Mouse (Mus musculus): ENCODE data around the gene Olfr223. TPM values are rescaled to one million over a fixed set of nuclear protein-coding genes. Genes with fewer than 3 reads are reported as not detected.

Olfr223 gene
- polyA plus RNA-seq (2012; rRNA removed; ENCODE audit: low replicate concordance) = not detected in 2 replicates

GRCm38 (mm10) chr11:59593189-59593588 lies at the start of gene Olfr223:
Gene Olfr223 (minus strand): TSS chr11:59593289.

DNA sequence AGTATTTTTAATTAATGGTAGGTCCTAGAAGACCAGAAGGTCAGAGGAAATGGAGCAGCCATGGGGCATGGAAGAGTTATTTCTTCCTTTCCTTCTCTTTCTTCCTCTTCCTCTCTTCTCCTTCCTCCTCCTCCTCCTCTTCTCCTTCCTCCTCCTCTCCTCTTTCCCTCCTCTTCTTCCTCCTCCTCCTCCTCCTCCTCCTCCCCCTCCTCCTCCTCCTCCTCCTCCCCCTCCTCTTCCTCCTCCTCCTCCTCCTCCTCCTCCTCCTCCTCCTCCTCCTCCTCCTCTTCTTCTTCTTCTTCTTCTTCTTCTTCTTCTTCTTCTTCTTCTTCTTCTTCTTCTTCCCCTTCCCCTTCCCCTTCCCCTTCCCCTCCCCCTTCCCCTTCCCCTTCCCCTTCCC lies 17.0 kb downstream of the Olfr223 start, which contains the start of gene Olfr222:
Olfr222 (minus strand) TSS at position 101 of the 400 bp plus-strand sequence.

GRCm38 (mm10) chr11:59541324-59541723 lies 51.8 kb downstream of the Olfr223 start, which contains the start of gene Nlrp3:
Gene Nlrp3 (plus strand): TSS chr11:59541568.

Other genes starting within 250 kb of the Olfr223 start
- 0.22 TPM in 1 of 2 replicates, not detected in the other for gene Prss38, start 217.6 kb downstream of the Olfr223 start, polyA plus RNA-seq (2012; rRNA removed; ENCODE audit: low replicate concordance)
- 3.8 and 8.1 TPM in 2 replicates for gene Jmjd4, start 143.2 kb downstream of the Olfr223 start, polyA plus RNA-seq (2012; rRNA removed; ENCODE audit: low replicate concordance)
- gene Snap47, start 142.1 kb downstream of the Olfr223 start, polyA plus RNA-seq (2012; rRNA removed; ENCODE audit: low replicate concordance) = 62.0 and 90.1 TPM in 2 replicates
- 0.67 and 1.2 TPM in 2 replicates for gene Zfp867, start 120.8 kb downstream of the Olfr223 start, polyA plus RNA-seq (2012; rRNA removed; ENCODE audit: low replicate concordance)
- 6.8 and 21.9 TPM in 2 replicates for gene Zkscan17, start 66.5 kb downstream of the Olfr223 start, polyA plus RNA-seq (2012; rRNA removed; ENCODE audit: low replicate concordance)
- 0.60 and 1.2 TPM in 2 replicates for gene Nlrp3, start 51.7 kb downstream of the Olfr223 start, polyA plus RNA-seq (2012; rRNA removed; ENCODE audit: low replicate concordance)
- not detected in 2 replicates for gene Olfr222, start 17.1 kb downstream of the Olfr223 start, polyA plus RNA-seq (2012; rRNA removed; ENCODE audit: low replicate concordance)
- 169 and 193 TPM in 2 replicates for gene Mprip, start 68.0 kb upstream of the Olfr223 start, polyA plus RNA-seq (2012; rRNA removed; ENCODE audit: low replicate concordance)
- 2.3 and 3.1 TPM in 2 replicates for gene Pld6, start 194.4 kb upstream of the Olfr223 start, polyA plus RNA-seq (2012; rRNA removed; ENCODE audit: low replicate concordance)
- 53.7 and 55.4 TPM in 2 replicates for gene Flcn, start 216.7 kb upstream of the Olfr223 start, polyA plus RNA-seq (2012; rRNA removed; ENCODE audit: low replicate concordance)
- gene Nt5m, start 246.2 kb upstream of the Olfr223 start, polyA plus RNA-seq (2012; rRNA removed; ENCODE audit: low replicate concordance) = 40.0 and 45.4 TPM in 2 replicates
- gene Cops3, start 246.5 kb upstream of the Olfr223 start, polyA plus RNA-seq (2012; rRNA removed; ENCODE audit: low replicate concordance) = 30.1 and 38.2 TPM in 2 replicates

All from subcutaneous adipose tissue, adult 2 months (tissue).